Mouse (Mus musculus): Measurements from ENCODE around the gene Vamp5. TPM values are rescaled to one million over a fixed set of nuclear protein-coding genes. Genes with fewer than 3 reads are reported as not detected.
A peak's percentile ranks its signal among the peaks of the same experiment; 100 is the strongest.

Gene Vamp5
- total and polyA plus RNA-seq, 3 experiments: 465 to 593 TPM; not detected in 1

DNA sequence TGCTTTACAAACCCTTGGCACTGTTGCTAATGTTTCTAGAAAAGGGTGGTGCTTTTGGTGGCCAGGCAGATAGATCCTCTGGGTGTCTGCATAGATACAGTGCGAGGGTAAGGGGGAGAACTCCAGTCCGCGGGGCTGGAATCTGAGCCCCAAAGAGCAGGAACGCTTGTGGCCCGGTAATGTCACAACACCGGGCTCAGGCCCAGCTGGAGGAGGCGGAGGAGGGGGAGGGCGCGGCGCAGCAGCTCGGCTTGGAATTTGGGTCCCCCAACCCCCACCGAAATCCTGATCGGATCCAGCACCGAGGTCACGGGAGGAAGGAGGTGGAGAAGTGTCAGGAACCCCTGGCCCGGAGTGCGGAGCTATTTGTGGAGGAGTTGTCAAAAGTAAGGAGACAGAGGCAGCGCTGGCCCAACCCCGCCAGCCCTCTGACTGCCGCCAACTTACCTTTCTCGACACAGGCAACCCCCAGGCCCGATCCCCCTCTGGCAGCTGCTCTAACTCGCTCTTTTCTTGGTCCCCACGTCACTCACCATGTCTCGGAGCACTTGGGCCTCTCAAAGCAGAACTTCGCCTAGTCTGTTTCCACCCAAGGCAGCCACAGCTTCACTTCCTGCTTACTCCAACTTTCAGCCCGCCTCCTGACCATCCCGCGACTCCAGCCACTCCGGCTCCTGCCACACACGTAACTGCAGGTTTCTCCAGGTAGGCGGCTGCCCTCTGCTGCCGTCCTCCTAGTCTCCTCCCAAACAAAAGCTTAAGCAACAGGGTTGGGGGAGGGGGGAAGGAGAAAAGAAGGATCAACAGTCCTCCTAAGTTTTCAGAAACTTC lies 9.9 kb upstream of the Vamp5 start, which contains the start of gene Vamp8:
Vamp8 (minus strand) TSS at position 763 of the 831 bp plus-strand sequence.
- TF ChIP-seq UBTF (IDR thresholded peaks at IDR 0.05; ENCODE audit: borderline replicate concordance, insufficient read depth, low read depth, low read length) (0 out of 2 replicates have a peak, but pooled peaks have one; percentile 54), POLR2A (IDR thresholded peaks at IDR 0.05; ENCODE audit: control insufficient read depth in 1 of 2, insufficient read depth in 1 of 2, low read depth in 1 of 2, low read length in 2 of 2, poor library complexity in 1 of 2) (peak; percentile 72 to 73; a peak in 3 of 4 replicates), CHD2 (IDR thresholded peaks at IDR 0.05; ENCODE audit: low read length) (no peak), POLR2AphosphoS5 (IDR thresholded peaks at IDR 0.05; ENCODE audit: borderline replicate concordance, low read depth, low read length) (peak; percentile 8; the same call in 1 of the 2 replicates), ELF1 (IDR thresholded peaks at IDR 0.05; ENCODE audit: low read depth, low read length) (no peak)
- Histone ChIP-seq H3K27ac (ENCODE audit: control insufficient read depth, low read depth, low read length) (peak within 1 kb of the TSS; percentile 99), H3K9ac (ENCODE audit: control insufficient read depth, low read depth, low read length, poor library complexity, severe bottlenecking) (peak within 1 kb of the TSS; percentile 96), H3K4me1 (ENCODE audit: control insufficient read depth in 1 of 2, insufficient read depth in 2 of 2, low read length in 2 of 2) (peaks cover 0 to 48% of the 10 kb centered on the region in 2 experiments; a peak in 3 of 4 replicates), H3K9me3 (replicated peaks; ENCODE audit: insufficient read depth, low read length) (no peaks in the 10 kb centered on the region), H3K36me3 (ENCODE audit: control insufficient read depth in 1 of 2, insufficient read depth in 2 of 2, low read length in 2 of 2) (peaks cover 2 to 48% of the 10 kb centered on the region in 2 experiments; a peak in 3 of 4 replicates), H3K79me2 (ENCODE audit: control insufficient read depth, insufficient read depth, low read length, poor library complexity) (peaks cover 60% of the 10 kb centered on the region), H3K4me3 (ENCODE audit: control insufficient read depth in 1 of 2, insufficient read depth in 1 of 2, low read depth in 2 of 2, low read length in 2 of 2) (peak within 1 kb of the TSS; percentile 71 to 77), H3K27me3 (ENCODE audit: control insufficient read depth in 1 of 2, insufficient read depth in 2 of 2, low read length in 2 of 2) (no peaks in the 10 kb centered on the region)
- DNase-seq (ENCODE audit: low read depth, low spot score): peak; percentile 83

DNA sequence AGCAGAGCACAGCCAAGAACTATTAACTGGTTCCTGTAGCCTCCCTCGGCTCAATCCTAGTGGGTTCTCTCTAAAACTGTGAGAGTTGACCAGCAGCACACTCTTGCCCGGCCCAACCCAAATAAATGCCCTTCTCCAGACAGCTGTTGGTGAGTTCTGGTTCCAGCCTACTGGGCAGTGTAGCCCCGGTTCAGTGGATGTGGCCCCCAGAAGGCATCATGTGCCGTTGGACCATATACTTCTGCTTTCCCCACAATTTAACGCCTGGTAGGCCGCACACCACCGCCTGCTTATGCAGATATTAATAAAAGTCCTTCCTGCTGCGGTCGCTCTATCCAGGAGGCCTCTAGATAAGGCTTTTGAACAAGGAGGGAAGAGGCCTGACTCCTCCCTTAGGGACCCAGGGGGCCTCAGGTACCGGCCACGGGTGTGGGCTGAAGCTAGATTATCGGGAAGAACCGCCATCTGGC lies 9.2 kb upstream of the Vamp5 start:
- H3K27ac ChIP-seq (ENCODE audit: control insufficient read depth, low read depth, low read length): peak overlapping the region; percentile 99
- H3K9ac ChIP-seq (ENCODE audit: control insufficient read depth, low read depth, low read length, poor library complexity, severe bottlenecking): peak overlapping the region; percentile 96
- peak overlapping the region; percentile 2 to 77 for H3K4me3 ChIP-seq (ENCODE audit: control insufficient read depth in 1 of 2, insufficient read depth in 1 of 2, low read depth in 2 of 2, low read length in 2 of 2)
- peaks cover 63% of the 10 kb centered on the region for H3K79me2 ChIP-seq (ENCODE audit: control insufficient read depth, insufficient read depth, low read length, poor library complexity)
- DNase-seq (ENCODE audit: low read depth, low spot score): peak; percentile 98
- no peaks in the 10 kb centered on the region for H3K27me3 ChIP-seq (ENCODE audit: control insufficient read depth in 1 of 2, insufficient read depth in 2 of 2, low read length in 2 of 2)
- H3K4me1 ChIP-seq (ENCODE audit: control insufficient read depth in 1 of 2, insufficient read depth in 2 of 2, low read length in 2 of 2): peaks cover 0 to 52% of the 10 kb centered on the region in 2 experiments; a peak in 3 of 4 replicates
- peaks cover 2 to 53% of the 10 kb centered on the region in 2 experiments; a peak in 3 of 4 replicates for H3K36me3 ChIP-seq (ENCODE audit: control insufficient read depth in 1 of 2, insufficient read depth in 2 of 2, low read length in 2 of 2)
- H3K9me3 ChIP-seq (replicated peaks; ENCODE audit: insufficient read depth, low read length): no peaks in the 10 kb centered on the region
- TF ChIP-seq TBP (IDR thresholded peaks at IDR 0.05; ENCODE audit: low read depth, low read length): peak; percentile 97
- peak; percentile 98; the same call in 1 of the 2 replicates for TF ChIP-seq UBTF (IDR thresholded peaks at IDR 0.05; ENCODE audit: borderline replicate concordance, insufficient read depth, low read depth, low read length)
- peak; percentile 99 for TF ChIP-seq TAL1 (IDR thresholded peaks at IDR 0.05; ENCODE audit: low read length)
- TF ChIP-seq MXI1 (IDR thresholded peaks at IDR 0.05; ENCODE audit: low read depth, low read length): no peak
- peak in 1 of 2 experiments; percentile 17; a peak in 1 of 4 replicates for TF ChIP-seq POLR2A (IDR thresholded peaks at IDR 0.05; ENCODE audit: control insufficient read depth in 1 of 2, insufficient read depth in 1 of 2, low read depth in 1 of 2, low read length in 2 of 2, poor library complexity in 1 of 2)
- peak; percentile 97 for TF ChIP-seq GATA1 (IDR thresholded peaks at IDR 0.05; ENCODE audit: low read depth, low read length)
- no peak for TF ChIP-seq CTCF (IDR thresholded peaks at IDR 0.05 in 2 of 3, conservative IDR thresholded peaks at IDR 0.05 in 1 of 3; ENCODE audit: control insufficient read depth in 1 of 3, insufficient read depth in 1 of 3, low read depth in 2 of 3, low read length in 3 of 3, poor library complexity in 1 of 3, severe bottlenecking in 1 of 3)
- no peak for TF ChIP-seq ZNF384 (IDR thresholded peaks at IDR 0.05; ENCODE audit: low read depth, low read length)
- peak; percentile 49; the same call in 1 of the 2 replicates for TF ChIP-seq POLR2AphosphoS5 (IDR thresholded peaks at IDR 0.05; ENCODE audit: borderline replicate concordance, low read depth, low read length)

All from MEL (cell line).